Mouse (Mus musculus) E14TG2a.4 (cell line): ENCODE data around the gene Zzz3.

Experiments
- CTCF ChIP-seq: conservative IDR thresholded peaks from 2 replicates; pipeline ENCODE4 v1.5.1; 2014; ENCODE audit warnings: low read length
- NANOG ChIP-seq: IDR thresholded peaks from 2 replicates; pipeline ENCODE4 v1.6.1; 2014; ENCODE audit warnings: borderline replicate concordance, low read length, mixed read lengths
- POU5F1 ChIP-seq: IDR thresholded peaks from 2 replicates; pipeline ENCODE4 v1.6.1; 2014; ENCODE audit warnings: low read length, borderline replicate concordance

DNA sequence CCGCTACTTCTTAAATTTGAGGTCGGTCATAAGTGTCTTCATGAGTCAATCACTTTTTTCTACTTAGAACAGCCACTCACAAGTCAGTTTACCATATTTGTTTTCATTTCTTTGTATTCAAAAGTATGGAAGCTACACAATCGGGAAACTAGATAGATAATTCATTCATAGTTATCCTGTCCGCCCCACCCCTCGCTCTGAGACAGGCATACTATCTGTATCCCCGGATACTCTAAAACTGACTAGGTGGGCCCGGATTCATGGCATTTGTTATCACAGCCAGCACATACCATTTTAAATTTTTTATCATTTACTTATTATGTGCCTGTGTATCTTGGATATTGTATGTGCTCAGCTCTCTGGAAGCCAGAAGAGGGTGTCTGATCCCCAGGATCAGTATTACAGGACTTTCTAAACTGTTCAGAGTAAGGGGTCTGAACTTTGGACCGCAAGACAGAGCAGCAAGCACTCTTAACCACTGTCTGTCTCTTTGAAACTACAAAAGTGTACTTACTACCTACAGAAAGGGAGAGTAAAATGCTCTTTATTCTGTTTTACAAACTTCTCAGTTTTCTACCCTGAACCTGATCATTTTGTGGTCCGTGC is 2.2 kb downstream of the Zzz3 start:
- TF ChIP-seq CTCF (no peak), POU5F1 (no peak), NANOG (no peak)
